Mouse (Mus musculus) ovary, postnatal 14 days (tissue): ENCODE results near the gene Slc12a5.

Source experiments
- DNase-seq: peaks from one replicate; pipeline ENCODE4 v3.0.0; 2022; ENCODE audit warnings: low spot score

Slc12a5 gene

DNA sequence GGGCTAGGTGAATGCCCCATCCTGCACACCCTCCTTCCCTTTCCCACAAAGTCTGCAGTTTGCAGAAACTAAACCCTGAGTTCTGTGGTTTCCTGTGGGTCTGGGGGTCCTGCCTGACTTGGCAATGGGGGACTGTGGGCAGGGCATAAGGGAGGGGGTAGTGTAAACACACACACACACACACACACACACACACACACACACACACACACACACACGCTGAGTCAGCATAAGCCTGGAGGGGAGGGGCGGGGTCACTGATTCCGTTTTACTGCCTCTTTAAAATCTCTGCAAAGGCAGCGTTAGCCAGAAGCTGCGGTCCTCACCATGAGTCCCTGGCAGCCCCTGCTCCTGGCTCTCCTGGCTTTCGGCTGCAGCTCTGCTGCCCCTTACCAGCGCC, 12.7 kb upstream of the Slc12a5 start:
- no peak for DNase-seq

DNA sequence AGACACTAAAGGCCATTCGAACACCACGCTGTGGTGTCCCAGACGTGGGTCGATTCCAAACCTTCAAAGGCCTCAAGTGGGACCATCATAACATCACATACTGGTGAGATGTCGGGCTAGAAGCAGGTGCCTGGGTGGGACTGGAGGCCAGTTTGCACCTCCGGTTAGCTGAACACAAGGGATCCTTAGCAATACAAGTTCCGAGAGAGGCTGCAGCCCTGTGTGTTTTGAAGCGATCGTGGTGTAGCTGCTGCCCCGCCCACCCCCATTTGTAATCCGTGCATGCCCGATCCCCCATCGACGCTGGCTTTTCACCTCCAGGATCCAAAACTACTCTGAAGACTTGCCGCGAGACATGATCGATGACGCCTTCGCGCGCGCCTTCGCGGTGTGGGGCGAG, 11.6 kb upstream of the Slc12a5 start:
- DNase-seq = no peak

DNA sequence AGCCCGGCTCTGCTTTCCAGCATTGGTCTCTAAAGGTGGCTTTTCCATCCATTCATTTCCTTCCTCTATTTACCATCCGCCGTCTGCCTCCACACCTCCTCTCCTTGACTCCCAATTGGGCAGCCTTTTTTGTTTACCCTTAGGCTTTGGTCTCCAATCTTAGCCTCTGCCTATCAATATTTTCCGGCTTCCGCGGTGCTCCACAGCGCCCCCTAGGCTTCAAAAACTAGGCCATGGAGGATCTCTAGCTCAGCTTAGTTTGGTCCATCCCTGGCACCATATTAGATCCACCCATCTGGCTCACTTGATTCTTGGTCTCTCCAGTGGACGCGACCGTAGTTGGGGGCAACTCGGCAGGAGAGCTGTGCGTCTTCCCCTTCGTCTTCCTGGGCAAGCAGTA, 10.1 kb upstream of the Slc12a5 start:
- DNase-seq = no peak

DNA sequence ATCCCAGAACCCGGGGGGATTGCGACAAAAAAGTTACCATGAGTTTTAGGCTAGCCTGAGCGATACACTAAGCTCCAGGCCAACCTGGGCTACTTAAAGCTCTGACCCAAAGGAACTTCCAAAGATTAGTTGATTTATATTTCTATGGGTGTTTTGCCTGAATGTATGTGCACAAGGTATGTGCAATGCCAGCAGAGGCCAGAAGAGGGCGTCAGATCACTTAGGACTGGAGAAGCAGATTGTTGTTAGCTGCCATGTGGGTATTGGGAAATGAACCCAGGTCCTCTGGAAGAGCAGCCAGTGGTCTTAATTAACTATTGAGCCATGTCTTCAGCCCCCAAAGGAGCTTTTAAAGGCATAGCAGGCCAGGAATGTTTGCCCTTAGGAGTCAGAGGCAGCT, 8.9 kb upstream of the Slc12a5 start:
- no peak for DNase-seq

DNA sequence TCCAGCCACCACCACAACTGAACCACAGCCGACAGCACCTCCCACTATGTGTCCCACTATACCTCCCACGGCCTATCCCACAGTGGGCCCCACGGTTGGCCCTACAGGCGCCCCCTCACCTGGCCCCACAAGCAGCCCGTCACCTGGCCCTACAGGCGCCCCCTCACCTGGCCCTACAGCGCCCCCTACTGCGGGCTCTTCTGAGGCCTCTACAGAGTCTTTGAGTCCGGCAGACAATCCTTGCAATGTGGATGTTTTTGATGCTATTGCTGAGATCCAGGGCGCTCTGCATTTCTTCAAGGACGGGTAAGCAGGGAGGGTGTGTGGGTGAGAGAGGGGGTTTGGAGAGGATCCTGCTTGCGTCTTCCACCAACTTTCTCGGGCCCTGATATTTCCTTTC, 8.2 kb upstream of the Slc12a5 start:
- DNase-seq = no peak

DNA sequence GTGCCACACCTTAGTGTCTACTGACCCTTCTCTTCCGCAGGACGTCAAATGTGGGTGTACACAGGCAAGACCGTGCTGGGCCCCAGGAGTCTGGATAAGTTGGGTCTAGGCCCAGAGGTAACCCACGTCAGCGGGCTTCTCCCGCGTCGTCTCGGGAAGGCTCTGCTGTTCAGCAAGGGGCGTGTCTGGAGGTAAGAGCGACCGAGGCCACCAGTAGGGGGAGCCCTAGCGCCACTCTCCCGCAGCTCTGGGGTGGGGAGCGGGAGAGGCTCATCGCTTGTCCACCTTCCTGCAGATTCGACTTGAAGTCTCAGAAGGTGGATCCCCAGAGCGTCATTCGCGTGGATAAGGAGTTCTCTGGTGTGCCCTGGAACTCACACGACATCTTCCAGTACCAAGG, 7.4 kb upstream of the Slc12a5 start:
- peak; percentile 75 for DNase-seq

DNA sequence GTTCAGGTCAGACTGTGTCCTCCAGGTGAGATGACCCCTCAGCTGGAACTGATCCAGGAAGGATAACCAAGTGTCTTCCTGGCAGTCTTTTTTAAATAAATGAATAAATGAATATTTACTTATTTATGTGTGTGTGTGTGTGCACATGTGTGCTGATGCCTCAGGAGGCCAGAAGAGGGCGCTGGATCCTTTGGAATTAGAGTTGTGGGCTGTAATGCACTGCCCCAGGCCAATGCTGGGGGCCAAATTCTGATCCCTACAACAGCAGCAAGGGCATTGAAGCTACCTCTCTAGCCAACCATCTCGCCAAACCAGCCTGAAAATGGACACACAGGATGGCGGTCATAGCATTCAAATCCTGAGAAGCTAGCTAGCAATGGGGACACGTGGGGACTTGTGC, 4.9 kb upstream of the Slc12a5 start:
- no peak for DNase-seq

DNA sequence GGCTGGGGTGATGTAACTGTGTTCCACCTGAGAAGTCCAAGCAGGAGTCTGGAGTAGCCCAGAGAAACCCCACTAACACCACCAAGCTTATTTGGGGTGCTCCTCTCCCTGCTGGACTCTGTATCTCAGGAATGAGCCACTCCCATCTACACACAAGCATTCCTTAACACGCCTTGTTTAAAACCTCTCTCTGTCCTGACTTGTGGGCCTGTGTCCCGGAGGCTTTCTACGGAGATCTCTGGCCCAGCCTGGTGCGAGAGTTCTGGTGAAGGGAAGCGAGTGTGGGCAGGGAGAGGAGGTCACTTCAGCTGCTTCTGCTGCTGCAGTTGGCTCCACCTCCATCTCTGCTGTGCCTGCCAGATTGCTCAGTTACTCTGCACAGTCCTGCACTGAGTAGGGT, 4.4 kb upstream of the Slc12a5 start:
- no peak for DNase-seq

DNA sequence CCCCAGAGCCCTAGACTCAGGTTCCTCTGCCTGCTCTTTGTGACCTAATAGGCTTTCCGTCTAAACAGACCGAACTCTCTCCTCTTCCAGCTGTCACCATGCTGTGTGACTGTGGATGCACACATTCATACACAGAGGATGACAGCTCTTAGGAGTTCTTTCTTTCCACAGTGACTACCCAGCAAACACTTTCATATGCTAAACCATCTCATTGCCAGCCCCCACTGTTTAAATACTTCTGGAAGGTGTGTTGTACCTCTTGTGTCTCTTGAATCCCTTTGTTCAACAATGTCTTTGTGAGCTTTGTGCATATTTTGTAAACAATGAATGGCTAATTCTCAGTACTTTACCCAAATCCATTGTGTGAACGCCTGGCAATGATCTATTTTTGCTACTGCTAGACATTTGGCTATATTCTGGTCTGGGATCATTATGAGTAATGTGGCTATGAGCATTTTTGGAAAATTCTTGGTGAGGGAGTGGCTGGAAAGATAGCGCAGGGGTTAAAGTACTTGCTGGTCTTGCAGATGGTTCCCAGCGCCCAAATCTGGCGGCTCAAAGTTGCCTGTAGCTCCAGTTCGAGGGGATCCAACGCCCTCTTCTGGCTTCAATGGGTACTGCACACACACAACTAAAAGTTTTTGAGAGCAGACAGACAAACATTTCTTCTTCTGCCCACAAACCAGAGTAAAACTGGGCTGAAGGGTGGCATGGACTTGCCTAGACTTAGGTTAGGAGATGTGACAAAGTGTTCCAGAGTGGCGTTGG, 2.9 kb upstream of the Slc12a5 start:
- DNase-seq = no peak

DNA sequence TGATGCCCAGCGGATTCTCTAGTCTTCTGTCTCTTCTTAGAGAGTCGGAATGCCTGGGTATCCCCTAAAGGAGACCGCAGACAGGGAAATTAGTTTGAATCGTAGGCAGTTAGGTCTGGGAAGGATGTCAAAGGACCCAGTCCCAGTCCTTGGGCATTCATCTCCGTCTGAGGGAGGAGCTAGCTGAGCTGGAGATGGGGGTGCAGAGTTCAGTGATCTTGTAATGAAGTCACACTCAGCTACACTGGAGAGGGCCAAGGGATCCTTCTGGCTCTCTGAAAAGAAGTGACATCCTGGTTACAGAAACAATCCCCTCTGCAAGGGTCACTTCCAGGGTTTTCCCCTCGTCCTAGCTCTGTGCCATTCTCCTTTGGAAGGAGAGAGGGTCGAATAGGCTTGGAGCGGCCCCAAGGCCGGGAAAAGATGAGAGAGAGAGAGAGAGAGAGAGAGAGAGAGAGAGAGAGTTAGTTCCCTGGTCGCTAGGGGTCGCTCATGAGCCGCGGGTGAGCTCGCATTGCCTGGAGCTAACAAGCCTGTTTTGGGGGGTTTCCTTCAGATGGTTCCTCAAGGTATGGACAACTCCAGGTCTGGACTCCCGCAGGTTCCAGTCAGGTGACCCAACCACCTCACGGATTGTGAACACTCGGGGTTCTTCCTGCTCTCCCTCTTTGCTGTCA, 1.0 kb downstream of the Slc12a5 start:
- peak; percentile 37 for DNase-seq

DNA sequence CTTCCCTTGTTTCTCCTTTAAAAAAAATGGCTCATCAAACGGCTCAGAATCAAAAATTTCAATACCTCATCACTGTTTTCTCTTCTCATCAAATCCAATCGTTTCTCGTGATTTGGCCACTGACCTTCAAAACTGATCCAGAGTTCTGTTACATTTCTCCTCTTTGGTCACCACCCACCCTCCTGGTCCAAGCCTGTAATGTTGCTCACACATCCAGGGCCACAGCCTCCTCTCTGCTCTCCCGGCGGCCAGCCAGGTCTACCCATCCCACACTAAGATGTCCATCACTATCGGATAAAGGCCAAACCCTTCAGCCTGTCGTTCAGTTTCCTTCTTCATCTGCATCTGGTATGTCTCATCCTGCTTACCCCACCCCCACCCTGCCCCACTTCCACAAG, 1.6 kb downstream of the Slc12a5 start:
- no peak for DNase-seq

DNA sequence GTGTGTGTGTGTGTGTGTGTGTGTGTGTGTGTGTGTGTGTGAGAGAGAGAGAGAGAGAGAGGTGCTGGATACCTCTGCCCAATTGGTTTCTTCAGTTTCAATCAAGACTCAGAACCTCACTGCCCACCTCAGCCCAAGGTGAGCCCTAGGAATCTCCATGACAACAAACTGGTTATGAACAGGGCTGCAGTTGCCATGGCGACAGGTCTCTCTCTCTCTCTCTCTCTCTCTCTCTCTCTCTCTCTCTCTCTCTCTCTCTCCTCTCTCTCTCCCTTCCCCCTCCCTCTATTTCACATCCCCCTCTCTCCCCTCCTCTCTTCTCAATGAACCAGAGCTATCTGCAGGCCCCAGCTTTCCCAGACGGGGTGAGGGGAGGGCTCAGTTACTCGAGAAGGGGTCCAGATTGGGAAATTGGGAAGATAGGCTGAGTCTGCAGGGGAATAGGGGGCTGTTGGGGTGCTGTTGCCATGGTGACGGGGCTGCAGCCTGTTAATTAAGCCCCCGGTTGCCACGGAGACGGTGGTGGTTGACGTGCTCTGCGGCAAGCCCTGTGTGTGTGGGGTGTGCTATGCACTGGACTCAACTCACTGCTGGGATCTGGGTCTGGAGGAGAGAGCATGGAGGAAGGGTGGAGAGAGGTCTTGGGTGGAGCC, 3.8 kb downstream of the Slc12a5 start:
- DNase-seq = no peak

DNA sequence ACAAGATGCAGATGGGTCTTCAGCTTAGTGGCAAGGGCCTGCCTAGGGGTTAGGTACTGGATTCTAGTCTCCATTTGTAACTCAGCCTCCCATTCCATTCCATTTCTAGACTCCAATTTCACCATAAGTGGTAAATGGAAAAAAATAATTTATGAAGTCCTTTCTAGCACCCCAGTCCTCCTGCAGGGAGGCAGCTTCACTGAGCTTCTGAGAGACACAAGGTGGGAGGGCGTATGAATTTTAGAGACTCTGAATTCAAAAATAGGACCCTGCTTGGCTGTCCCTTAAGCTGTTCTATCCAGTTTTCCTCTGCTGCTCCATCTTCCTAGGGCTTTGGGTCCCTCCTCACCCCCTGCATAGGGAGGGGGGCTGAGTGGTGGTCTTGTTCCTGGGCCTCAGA, 4.4 kb downstream of the Slc12a5 start:
- no peak for DNase-seq

DNA sequence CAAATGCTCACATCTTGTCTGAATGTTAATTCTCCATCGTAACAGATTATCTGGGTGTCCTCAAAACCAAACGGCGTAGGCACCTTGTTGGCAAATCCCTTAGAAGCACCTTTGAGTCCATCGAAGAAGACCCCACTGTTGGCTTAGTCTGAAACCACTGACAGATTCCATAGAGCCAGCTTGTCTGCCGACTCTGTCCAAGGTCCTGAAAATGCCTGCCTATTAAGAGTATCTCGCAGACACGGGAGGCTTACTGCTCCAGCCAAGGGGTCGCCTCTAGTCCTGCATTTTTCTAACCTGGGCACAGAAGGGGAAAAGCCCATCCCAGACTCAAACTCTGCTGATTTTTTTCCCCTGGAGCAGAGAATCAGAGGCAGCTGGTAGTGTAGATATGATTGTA, 5.8 kb downstream of the Slc12a5 start:
- peak; percentile 21 for DNase-seq

DNA sequence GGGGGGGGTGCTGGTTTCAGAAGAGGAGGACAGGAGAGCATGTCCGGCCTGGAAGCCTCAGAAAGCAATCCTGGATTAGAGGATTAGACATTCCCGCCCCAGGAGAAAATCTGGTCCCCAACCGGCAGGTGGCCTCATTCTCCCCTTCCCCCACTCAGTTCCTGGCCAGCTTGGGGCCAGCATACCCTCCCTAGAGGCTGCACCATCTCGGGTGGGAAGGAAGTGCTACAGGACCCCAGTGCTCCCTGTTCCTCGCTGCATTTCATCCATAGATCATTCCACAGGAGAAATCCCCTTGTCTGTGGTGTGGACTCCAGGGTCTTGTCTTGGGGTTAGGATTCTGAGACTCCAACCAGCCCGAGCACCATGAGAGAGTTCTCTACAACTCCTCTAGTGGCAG, 6.6 kb downstream of the Slc12a5 start:
- DNase-seq = no peak

DNA sequence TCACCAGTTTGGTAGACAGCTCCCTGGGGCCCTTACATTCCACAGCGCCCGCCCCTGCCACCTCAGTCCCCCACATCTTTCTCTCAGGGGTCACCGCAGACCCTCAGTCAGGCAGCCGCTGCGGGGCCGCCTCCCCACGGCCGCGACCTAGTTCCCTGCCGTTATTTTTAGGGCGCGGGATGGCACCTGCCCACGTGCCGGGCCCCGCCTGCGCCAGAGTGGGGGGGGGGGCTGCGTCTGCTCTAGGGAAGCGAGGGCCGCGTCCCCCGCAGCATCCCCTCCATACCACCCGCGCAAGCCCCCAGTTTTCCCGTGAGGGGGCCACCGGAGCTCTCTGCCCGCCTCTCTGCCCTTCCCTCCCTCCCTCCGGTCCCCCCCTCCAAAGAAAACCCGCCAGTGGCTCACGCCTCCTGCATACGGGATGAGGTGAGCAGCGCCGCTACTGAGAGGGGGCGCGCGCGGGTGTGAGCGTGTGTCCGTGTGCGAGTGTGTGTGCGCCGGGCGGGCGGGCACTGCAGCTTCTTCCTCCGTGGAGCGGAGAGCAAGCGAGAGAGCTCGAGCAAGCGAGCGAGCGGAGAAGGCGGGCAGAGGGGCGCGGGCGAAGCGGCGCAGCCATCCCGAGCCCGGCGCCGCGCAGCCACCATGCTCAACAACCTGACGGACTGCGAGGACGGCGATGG, 7.3 kb downstream of the Slc12a5 start:
- DNase-seq = no peak

DNA sequence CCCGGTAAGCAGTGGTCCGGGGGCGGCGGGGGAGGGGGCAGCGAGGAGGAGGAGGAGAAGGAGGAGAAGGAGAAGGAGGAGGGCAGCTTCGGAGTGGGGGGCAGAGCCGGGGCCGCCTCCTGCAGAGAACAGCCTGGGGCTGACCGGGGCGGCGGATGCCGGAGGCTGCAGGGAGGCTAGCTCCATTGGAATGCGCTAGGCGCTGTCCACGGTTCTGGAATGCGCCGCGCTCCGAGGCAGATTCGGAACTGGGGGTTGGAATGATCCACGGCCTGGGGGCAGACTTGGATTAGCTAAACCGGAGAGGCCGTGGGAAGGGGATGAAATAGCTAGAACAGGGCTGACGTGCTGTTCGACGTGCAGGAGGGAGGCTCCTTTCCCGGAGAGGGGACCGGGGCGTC, 7.8 kb downstream of the Slc12a5 start:
- peak; percentile 74 for DNase-seq

DNA sequence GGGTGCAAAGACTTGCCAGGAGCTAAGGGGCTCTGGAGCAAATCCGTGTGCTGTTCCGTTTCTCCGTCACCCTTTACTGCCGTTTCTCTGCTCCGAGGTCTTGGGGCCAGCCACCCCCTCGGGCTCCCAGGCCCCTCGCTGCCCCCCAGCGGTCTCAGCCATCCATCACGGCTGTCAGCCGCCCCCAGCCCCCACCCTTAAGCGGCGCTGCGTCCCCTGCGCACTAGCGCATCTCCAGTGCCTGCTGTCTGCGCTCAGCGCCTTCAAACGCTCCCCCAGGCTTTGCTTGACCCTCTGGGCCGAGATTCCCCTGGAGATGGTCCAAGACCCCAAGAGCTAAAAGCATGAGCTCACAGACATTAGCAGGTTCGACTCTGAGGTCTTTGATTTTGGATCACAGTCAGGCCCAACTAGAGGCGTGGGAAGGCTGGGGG, 8.8 kb downstream of the Slc12a5 start:
- DNase-seq = no peak

DNA sequence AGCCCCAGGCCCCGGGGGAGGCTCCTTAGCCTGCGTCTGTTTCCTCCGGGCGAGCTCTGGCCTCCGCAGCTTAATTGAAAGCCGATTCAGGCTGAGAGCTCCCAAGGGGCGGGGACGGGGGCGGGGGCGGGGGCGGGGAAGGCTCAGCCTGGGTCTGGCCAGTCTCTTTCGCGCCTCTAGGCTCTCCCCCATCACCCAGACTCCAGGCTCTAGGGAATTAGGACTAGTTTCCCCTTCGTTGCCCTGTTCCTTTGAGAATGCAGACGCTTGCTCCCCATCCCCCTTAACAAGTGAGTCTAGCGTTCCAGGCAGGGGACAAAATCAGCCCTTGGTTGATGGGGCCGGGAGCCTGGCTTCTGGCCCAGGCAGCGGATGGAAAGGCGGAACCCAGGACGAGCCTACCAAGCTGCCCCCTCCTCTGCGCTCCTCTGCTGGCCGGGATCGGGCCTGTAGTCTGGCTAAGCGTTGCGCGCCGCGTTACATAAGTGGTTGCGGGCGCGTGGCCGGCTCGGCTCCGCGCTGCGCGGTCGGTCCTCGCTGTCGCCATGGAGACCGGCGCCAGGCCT, 10.1 kb downstream of the Slc12a5 start:
- DNase-seq = no peak

DNA sequence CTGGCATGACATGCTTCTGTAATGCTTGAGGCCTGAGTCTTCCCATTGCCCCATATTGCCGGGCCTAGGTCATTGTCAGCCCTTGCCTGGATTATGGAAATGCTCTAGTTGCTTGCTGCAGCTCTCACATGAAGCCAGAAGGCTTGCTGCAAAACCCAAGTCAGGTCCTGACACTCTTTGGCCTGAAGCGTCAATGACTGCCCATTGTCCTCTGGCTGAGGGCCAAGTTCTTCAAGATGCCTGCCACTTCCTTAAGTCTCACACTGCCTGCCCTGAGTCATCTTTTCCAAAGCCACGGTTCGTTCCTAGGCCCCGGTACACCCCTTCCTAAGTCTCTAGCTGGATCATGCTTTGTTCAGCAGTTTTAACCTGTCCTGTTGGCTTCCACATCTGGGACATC, 12.0 kb downstream of the Slc12a5 start:
- DNase-seq = no peak

DNA sequence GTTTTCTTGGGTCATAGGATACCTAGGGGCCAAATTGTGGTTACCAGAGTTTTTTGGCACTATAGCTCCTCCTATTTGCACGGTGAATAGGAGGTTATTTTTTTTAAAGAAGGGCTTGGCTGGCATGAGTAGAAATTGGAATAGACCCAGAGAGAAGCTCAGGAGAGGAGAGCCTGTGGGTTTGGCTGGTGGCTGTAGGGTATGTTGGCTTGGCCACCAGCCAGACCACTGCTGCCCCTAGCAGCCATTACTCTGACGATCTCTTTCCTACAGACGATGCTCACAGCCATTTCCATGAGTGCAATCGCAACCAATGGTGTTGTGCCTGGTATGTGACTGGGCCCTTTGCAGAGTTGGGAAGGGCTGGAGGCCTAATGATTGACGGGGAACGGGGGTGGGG, 15.0 kb downstream of the Slc12a5 start:
- no peak for DNase-seq

DNA sequence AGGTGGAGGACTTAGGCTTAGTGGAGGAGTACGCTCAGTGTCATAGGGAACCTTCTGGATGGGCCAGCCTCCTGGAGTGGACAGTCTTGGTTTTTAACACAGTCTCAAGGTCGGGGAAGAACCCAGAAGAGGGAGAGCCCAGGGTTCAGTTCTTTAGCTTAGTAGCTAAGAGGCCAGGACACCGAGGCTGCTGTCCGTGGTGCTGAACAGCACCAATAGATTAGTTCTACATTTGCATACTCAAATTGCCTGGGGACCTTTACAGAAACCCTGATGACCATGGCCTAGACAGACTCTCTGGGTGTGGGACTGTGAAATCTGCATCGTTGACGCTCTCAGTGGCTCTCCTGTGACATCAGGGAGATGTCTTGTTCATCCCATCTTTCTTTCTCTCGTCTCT, 19.1 kb downstream of the Slc12a5 start:
- peak; percentile 44 for DNase-seq

DNA sequence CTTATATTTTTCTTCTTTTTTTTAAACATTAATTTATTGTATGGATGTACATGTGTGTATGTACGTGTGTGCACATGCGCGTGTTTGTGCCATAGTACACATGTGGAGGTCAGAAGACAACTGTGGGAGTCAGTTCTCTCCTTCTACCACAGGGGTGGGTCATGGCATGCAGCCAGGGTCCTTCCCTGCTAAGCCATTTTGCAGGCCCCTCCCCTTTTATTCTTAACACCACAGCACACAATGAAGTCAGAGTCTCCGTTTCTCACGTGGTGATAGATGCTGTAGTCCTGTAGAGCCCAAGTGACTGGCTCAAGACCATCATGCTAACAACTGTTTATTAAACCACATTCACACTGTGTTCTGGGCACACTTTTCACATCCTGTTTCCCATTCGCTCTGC, 25.4 kb downstream of the Slc12a5 start:
- DNase-seq = no peak
